Mouse (Mus musculus) lung, postnatal 36 days (tissue): ENCODE data around the gene Ccdc103.

Experiments used
- DNase-seq: peaks from one replicate; pipeline ENCODE4 v3.0.0; 2022; ENCODE audit warnings: mixed read lengths

Gene Ccdc103

DNA sequence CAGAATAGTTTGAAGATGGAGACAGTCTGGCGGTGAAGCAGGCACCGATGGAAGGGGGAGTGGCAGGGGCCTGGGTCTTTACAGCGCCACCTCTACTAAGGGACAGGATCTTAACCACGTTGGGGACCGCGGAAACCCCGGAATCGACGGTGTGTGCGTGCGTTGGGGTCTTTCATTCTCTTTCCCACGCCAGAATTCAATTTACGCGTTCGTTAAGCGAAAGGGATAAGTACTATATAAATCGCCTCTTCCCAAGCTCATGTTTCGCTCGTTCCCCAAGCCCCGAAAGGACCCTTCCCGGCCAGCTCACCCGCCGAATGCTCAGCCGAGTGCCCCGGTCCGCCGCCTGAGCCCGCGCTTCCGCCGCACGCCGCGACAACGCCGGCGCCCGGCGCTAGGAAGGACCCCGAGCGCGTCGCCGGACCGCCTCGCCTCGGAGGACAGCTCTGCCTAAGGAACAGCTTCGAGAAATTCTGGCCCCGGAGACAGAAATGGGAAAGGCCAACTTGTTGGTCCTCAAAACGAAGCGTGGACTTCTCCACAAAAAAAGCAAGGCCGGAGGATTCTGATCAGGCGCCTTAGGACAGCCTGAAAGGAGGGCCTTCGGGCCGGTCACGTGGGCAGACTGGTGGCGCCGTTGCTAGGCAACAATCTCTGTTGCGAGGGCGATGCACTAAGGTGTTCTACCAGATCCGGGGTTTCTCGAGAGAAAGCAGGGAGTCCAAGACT is at the start of gene Ccdc103, which contains the start of gene Eftud2:
Gene Ccdc103, plus strand, starts transcription at position 620 of the 729 bp plus-strand sequence.
Gene Eftud2, minus strand, starts transcription at position 401 of the 729 bp plus-strand sequence.
- DNase-seq = peak; percentile 97

DNA sequence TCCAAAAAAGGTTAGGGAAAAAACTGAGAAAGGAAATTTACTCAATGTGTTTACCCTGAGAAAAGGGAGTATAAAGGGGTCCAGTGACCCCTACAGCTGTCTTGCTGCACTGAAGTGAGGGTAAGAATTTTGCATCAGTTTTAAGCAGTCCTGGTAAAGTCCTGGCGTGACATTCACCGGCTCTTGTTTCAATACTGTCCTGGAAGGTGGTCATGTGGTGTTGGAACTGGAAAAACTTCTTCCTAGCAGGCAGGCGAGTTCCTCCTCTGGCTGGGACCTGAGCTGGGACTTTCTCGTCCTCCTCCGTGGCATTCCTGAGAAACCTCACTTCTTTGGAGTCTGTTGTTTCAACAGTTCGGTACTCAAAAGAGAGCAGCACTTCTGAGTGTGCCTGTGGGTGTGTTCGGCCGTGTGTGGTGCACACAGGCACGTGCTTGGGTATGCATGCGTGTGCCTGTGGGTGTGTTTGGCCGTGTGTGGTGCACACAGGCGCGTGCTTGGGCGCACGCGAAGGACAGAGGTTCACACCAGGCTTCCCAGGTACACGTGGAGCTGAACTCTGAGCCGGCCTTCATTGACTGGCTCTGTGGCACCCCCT is 48.2 kb upstream of the Ccdc103 start:
- DNase-seq = no peak

DNA sequence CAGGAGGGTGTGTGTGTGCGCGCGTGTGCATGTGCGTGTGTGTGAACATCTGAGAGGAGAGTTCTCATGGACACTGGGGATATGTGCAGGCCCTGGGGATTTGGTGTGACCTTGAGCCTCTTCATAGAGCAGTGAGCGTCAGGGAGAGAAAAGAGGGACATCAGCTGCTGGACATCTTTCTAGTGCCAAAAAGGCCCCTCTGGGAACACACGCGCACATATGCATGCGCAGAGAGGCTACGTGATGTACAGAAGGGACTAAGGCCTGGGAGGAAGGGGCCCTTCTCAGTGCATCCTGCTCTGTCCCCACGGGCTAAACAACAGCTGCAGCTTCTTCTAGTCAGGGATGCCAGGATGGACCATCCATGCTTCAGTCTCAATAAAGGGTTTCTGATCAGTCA is 46.8 kb upstream of the Ccdc103 start:
- DNase-seq = peak; percentile 29

DNA sequence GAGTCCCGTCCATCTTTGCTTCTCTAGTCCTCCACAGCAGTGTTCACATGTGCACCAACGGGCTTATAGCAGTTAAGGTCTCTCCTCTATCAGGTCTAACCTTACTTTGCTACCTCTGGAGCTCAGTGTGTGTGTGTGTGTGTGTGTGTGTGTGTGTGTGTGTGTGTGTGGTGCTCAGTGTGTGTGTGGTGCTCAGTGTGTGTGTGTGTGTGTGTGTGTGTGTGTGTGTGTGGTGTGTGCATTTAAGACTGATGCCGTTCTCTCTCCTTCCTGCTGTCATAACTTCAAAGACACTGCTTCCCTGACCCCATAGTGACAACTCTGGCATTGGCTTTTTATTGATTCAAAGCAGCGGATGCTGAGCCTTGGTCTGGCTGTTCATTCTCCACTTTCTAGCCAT is 45.5 kb upstream of the Ccdc103 start, which contains the start of gene Higd1b:
Gene Higd1b, plus strand, starts transcription at position 301 of the 400 bp plus-strand sequence.
- DNase-seq = peak; percentile 30

DNA sequence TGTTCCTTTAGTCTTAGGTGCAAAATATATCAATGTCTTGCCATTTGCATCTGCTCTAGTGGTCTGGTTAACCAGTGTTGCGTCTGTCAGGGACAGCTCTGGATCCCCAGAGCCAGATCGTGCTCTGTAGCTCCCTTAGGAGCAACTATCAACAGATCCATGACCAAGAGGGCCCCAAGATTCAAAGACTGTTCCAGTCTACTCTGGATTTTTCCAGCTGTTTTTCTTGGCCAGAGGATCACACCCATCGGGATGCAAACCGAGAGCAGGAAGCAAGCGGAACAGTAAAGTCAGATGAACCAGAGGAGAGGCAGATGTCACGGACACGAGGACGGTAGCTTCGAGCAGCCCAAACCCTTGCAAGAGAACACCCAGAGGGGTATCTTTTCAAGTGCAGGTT is 44.9 kb upstream of the Ccdc103 start:
- no peak for DNase-seq

DNA sequence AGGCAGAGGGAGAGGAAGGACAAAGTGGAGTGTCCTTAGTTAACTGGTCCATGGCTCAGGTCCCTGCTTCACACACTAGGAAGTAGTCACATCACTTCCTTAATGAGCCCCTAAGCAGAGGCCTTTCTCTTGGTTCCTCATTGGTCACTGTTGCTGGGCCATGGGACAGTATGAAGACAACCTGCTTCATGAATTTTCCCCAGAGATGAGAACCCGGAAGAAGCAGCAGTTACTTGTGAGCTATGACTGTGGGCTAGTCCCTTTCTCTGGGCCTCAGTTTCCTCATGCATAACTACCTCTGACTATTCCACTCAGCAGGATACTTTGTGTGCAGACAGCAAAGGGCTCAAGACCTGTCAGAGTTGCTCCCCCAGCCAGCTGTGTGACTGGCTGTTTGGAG is 43.6 kb upstream of the Ccdc103 start:
- DNase-seq = no peak

DNA sequence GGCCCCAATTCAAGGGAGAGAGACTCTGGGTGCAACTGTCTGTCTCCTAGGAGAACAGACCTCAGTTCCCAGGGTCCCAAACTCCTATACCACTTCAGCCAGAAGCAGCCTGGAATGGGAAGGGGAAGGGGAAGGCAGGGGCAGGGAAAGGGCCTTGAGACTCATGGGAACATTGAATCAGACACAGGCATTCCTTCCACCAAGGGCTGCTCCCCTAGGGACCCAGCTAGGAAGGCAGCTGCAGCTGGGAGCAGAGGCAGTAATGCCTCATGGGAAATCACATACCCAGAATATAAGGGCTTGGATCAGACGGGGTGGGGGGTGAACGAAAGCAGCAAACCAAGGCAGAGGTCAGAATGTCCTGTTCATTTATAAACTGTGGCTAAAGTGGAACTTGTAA is 42.9 kb upstream of the Ccdc103 start:
- peak; percentile 38 for DNase-seq

DNA sequence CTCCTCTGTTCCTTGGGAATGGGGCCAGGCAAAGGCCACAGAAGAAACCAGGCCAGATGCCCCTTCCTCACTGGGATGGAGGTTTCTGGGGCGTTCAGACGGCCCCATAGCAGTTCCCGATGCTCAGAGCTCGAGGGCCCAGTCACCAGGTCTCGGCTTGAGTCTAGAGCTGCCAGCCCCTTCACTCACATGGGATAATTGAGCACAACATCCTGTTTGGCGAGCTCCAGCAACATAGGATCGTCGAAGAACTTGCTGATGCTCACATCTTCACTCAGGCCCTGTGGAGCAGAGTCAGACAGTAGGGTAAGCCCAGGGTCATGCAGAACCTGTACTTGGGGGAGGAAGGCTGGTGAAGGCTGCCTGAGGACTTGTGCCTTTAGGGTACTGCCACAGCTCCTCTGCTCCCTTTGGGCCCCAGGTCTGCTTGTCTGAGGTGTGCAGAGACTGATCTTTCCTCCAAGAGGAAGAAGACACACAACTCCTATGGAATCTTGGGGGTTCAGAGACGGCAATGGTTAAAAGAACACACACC is 42.3 kb upstream of the Ccdc103 start:
- DNase-seq = no peak

DNA sequence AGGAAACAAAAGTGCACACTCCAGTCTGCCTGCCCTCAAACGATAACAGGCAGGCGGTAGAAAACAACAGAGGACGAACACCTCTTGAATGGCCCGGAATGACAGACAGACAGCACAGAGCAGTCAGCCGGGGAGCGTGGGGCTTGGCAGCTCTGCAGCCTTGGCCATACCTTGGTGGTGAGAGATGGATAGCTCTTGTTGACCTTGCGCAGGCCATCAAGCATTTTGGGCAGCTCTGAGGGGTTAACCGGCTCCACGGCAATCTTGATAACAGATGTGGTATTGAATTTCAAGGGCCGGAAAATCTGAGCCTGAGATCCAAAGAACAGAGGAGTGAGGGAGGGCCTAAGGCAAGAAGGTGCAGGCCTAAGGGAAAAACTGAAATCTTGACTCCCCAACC is 35.1 kb upstream of the Ccdc103 start:
- no peak for DNase-seq

DNA sequence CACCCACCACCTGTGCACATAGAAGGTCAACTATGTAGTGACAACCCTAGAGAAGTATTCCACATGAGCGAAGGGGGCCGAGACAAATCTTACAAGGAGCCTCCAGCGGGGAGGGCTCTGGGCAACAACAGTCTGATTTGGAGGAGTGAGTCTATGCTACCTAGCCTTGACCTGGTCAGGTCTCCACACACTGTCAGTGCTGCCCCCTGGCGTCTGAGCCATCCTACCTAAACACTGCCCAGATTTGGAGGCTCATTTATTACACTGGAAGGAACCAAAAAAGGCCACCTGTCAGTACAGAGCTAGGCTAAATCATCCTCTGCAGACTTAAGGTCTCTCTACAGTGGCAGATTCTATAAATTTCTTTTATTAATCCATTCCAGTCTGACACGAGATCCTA is 29.1 kb upstream of the Ccdc103 start:
- peak; percentile 85 for DNase-seq

DNA sequence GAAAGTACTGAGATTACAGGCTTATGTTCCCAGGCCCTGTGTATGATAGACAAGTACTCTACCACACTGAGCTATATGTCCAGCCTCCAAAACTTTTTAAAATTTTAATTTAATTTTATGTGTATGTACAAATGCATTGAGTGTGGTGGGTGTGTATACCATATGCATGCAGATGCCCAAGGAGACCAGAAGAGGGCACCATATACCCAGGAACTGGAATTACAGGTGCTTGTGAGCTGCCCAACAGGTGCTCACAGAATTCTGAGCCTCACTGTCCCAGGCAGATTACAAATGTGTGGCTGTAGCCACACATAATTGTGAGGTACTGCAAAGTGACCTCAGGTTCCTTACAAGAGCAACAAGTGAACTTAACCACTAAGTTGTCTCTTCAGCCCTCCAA is 27.2 kb upstream of the Ccdc103 start:
- no peak for DNase-seq

DNA sequence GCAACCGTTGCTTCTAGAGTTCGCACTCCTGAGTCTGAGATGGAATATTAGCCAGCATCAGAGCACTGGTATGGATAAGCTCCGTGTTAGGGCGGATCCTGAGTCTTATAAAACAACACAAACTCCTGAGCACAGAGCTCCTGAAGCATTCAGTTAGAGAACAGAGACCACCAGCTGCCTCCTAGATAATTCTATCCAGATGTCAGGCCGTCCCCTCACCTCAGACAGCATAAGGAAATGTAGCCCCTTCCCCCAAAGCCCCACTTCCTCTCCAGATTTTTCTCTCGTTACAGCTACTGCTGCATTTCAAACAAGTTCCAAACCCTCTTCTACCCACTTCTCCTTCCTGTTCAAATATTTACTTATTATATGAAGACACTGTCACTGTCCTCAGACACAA is 25.1 kb upstream of the Ccdc103 start:
- DNase-seq = no peak

DNA sequence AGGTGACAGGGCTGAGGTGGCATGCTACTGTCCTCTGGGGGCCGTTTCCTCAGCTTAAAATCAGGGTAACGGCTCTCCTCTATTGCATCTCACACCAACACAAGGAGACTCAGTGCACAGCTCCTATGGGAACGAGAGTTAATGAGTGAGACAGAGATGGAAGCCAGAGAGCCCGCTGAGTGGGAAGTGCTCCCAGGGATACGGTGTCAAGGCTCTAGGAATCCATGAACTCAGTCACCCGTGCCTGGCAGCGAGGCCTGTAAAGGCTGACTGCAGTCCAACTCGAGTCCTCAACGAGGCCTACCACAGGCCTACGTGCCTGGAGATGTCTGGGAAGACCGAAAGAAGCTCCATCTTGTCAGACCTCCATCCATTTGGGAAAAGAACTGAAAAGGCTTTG is 22.1 kb upstream of the Ccdc103 start:
- no peak for DNase-seq

DNA sequence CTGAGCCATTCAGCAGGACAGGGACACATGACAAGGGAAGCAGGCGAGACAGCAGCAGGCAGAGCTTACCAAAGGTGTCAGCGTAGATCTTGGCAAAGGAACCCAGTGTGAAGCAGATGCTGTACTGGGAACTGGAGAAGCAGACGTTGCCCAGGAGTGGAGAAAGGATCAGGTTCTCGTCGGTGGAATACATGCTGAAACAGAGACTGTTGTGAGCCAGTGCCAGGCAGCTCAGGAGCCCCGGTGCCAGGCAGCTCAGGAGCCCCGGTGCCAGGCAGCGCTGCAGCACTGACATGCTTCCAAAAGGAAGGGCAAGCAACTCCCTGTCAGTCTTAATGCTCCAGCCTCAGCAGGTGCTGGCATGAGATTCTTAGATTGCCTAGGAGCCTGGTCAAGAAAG is 21.1 kb upstream of the Ccdc103 start:
- no peak for DNase-seq

DNA sequence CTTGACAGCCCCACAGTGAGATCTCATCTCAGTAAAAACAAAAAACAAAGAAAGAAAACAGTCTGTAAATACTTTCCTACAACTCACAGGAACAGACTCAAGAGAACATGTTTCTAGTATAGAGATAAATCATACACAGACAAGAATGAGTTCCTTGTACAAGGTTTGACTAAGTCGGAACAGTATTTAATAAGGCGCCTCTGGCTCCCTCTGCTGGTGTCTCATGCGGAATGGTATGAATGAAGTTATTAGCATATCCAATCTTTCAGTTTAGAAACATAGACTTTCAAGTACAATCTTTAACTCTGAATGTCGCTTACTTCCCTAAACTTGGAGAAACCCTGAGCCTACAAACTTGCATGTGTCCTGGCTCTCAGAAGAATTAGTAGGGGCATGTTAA is 16.7 kb upstream of the Ccdc103 start:
- peak; percentile 90 for DNase-seq

DNA sequence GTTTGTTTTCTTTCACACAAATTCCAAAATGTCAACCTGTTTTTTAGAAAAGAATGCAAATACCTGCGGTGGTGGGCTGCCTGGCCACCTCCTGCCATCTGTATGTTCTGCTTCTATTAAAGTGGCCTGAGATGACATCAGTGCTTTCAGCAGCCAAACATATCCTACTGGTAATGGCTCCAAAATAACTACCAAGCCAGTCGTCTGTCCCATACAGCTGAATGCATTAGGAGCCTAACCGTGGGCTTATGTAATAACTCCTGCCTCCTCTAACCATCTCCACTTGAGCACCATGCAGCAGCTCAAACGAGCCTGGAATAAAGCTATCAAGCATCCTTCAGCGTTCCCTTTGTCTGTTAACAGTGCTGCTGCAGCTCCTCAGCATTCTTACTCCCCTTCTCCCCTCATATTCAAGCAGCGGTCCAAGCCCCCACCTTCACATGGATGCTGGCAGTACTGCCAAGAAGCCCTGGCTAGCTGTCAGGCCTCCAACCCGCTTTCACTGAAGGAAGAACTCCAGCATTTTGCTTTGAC is 6.1 kb upstream of the Ccdc103 start:
- DNase-seq = no peak

DNA sequence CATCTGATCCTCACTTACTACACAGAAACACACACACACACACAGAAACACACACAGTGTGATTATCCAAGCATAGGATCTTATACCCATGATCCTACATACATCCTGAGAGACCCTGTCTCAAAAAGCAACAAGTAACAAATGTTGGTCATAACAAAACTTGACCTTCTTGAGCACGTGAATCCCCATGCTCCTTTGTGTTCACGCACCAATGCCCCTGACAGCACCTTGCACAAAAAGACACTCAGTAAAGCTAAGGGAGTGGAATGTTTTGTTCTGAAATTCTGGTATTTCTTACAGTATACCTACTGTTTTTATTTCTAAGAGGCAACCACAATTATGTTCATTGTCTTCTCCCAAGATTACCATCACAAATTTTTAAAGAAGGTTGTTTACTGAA is 1.4 kb upstream of the Ccdc103 start:
- DNase-seq = no peak

DNA sequence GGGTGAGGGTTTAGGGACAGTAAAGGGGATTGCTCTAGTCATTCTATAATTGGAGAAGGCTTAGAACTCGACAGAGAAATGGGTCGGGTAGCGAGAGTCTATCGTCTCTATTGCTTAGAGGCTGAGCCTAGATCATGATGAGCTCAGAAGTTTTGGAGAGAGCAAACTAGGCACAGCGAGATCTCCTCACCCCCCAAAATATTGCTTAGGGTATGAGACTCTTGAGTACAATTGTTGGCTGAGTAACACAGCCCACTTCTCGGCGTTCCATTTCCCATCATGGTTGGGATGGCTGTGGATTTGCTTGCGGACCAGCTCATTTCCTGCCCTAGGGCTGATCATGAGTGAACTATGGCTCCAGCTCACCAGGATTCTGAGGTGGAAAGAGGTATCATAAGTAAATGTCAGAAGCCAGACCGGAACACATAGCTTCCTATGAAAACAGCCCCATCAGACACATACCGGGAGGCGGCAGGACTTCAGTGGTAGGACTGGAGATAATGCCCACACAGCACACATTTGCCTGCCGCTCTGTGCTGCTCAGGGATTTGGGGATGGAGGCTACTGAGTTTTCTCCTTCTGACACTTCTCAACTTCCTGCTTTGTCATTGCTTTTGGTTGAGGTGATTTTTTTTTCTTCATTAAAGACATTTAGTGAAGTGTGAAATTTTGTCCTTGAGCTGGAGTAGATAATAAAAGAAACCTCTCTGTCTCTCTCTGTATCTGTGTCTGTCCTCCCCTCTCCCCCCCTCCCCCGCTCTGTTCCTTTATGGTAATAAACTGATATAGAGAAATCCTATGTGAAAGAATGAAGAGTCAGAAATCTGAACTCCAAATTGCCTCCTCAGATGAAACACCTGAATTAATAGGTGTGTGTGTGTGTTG is 552 bp downstream of the Ccdc103 start:
- DNase-seq = no peak

DNA sequence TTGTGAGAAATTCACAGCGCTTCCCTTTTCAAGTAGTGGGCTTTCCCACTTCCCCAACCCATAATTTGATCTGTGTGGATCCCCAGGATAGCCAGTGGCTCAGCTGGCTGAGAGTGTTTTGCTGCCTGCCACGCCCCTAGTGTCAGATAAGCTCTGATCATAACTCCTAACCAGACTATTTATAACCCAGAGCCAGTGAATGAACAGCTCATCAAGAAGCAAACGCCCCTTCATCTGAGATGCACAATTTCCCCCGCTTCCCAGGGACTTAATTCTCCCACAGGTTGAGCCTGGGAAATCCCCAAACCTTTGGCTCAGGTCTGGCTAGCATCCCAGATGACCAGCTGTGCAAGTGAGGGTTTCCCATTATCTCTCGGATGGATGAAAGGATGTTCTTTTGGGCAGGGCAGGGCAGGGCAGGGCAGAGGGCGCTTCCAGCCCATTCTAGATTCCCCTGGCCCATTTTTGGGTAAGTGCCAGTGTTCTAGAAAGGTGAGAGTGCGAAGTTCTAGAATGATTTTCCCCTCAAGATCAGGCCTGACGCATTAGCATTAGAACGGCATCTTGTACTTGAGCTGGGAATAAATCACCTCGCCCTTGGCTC is 3.7 kb downstream of the Ccdc103 start, which contains the start of gene Fam187a:
Gene Fam187a, plus strand, starts transcription at position 554 of the 604 bp plus-strand sequence.
- no peak for DNase-seq

DNA sequence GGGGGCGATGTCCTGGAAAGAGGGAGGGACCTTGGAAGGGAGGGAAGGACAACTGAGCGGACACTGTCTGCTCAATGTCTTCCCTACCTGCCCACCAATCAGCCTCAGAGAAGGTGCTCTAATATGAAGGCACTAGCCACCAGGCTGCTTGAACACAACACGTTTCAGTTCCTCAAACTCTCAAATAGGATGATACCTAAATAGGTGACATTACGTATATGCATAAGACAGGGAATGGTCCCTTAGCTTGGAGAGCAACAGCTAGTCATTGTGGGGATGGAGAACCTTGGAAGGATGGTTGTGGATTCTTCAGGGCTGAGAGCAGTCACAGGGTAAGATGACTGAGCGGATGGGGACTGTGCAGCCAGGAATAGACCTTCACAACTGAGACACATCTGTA is 6.4 kb downstream of the Ccdc103 start:
- DNase-seq = no peak

DNA sequence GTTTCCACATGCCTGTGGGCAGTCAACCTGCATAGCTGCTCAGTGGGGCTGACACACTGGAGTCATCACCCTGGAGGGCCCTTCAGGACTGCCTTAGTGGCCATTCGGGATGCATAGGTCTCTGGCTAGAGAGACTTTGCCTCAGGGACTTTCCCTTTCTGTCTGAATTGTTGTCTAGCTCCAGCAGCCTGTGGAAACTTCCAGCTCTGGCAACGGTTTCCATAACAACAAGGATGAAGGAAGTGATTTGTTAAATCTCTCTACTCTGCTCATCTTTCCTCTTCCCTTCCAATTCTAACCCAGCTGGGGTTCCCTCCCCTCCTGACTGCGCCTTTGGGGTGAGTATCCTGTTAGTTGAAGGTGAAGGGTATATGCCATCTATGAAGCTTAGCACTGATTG is 7.1 kb downstream of the Ccdc103 start:
- DNase-seq = no peak

DNA sequence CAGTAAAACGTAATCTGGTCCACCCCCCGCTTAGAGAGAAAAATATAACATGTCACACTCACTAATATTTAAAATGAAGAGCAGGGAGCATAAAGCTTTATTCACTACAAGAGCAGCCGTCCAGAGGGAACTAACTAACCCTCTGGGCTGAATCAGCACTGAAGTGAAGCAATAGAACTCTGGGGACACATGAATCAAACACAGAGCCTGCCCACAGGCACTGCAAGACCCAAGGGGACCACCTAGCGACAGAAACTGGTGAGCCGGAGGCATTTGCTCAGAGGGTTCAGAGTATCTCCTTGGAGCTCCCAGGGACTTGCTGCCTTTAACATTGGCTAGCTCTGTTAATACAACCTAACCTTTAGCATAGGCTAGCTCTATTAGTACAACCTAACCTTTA is 9.1 kb downstream of the Ccdc103 start:
- no peak for DNase-seq
